Mouse (Mus musculus): ENCODE data around the gene Bri3. TPM values are rescaled to one million over a fixed set of nuclear protein-coding genes. Genes with fewer than 3 reads are reported as not detected.
A peak's percentile ranks its signal among the peaks of the same experiment; 100 is the strongest.
"Not testable (repeated sequence)": the region's sequence is repeated elsewhere in the genome, so short reads cannot be mapped to it uniquely, and the experiment has no call there.

The Bri3 gene
- polyA plus RNA-seq, 1 experiment from 2014 or later, result 313 TPM

GRCm38 (mm10) chr5:144318286-144318685, 74.0 kb downstream of the Bri3 start:
- no peaks in the 10 kb centered on the region for H3K9me3 ChIP-seq (ENCODE audit: control insufficient read depth)
- H3K36me3 ChIP-seq (ENCODE audit: control insufficient read depth, insufficient read depth), result peaks cover 12% of the 10 kb centered on the region
- H3K9ac ChIP-seq (ENCODE audit: low read depth, low read length), result peak overlapping the region; percentile 11; the same call in 1 of the 2 replicates
- no peak overlapping the region for H3K4me2 ChIP-seq (replicated peaks; ENCODE audit: low read depth)
- no peak overlapping the region for H3K4me3 ChIP-seq (ENCODE audit: low read depth, low read length)
- H3K4me1 ChIP-seq (replicated peaks; ENCODE audit: control insufficient read depth, insufficient read depth, low read length), result peaks cover 23% of the 10 kb centered on the region; the same call in 1 of the 2 replicates
- TF ChIP-seq CTCF (IDR thresholded peaks at IDR 0.05; ENCODE audit: low read depth), result no peak
- 25% methylated on average over 6 of the region's 6 CpGs for WGBS
- peak overlapping the region; percentile 75 for H3K27ac ChIP-seq (ENCODE audit: low read depth, low read length)
- ATAC-seq, result peak; percentile 4; the same call in 1 of the 2 replicates
- H3K27me3 ChIP-seq (replicated peaks; ENCODE audit: control insufficient read depth, insufficient read depth, low read length), result no peaks in the 10 kb centered on the region

GRCm38 (mm10) chr5:144321681-144322080, 77.4 kb downstream of the Bri3 start:
- Histone ChIP-seq H3K4me2 (replicated peaks; ENCODE audit: low read depth) (no peak overlapping the region), H3K4me1 (replicated peaks; ENCODE audit: control insufficient read depth, insufficient read depth, low read length) (peaks cover 10% of the 10 kb centered on the region; the same call in 1 of the 2 replicates), H3K9ac (ENCODE audit: low read depth, low read length) (no peak overlapping the region), H3K27me3 (replicated peaks; ENCODE audit: control insufficient read depth, insufficient read depth, low read length) (no peaks in the 10 kb centered on the region), H3K9me3 (ENCODE audit: control insufficient read depth) (no peaks in the 10 kb centered on the region), H3K27ac (ENCODE audit: low read depth, low read length) (no peak overlapping the region; the same call in 1 of the 2 replicates), H3K36me3 (ENCODE audit: control insufficient read depth, insufficient read depth) (peaks cover 5% of the 10 kb centered on the region; the same call in 1 of the 2 replicates), H3K4me3 (ENCODE audit: low read depth, low read length) (no peak overlapping the region)
- 18% methylated on average over 7 of the region's 7 CpGs for WGBS
- no peak for TF ChIP-seq CTCF (IDR thresholded peaks at IDR 0.05; ENCODE audit: low read depth)
- peak; percentile 72 for ATAC-seq

- no peak overlapping the region for H3K9ac ChIP-seq (ENCODE audit: low read depth, low read length)
- H3K4me1 ChIP-seq (replicated peaks; ENCODE audit: control insufficient read depth, insufficient read depth, low read length), result peaks cover 6% of the 10 kb centered on the region; the same call in 1 of the 2 replicates
- TF ChIP-seq CTCF (IDR thresholded peaks at IDR 0.05; ENCODE audit: low read depth), result no peak
- peaks cover 5% of the 10 kb centered on the region; the same call in 1 of the 2 replicates for H3K36me3 ChIP-seq (ENCODE audit: control insufficient read depth, insufficient read depth)
- no peaks in the 10 kb centered on the region for H3K9me3 ChIP-seq (ENCODE audit: control insufficient read depth)
- 74% methylated on average over 3 of the region's 3 CpGs for WGBS
- no peak overlapping the region for H3K4me2 ChIP-seq (replicated peaks; ENCODE audit: low read depth)
- no peak overlapping the region for H3K4me3 ChIP-seq (ENCODE audit: low read depth, low read length)
- no peaks in the 10 kb centered on the region for H3K27me3 ChIP-seq (replicated peaks; ENCODE audit: control insufficient read depth, insufficient read depth, low read length)
- H3K27ac ChIP-seq (ENCODE audit: low read depth, low read length), result peak overlapping the region; percentile 11; the same call in 1 of the 2 replicates
- ATAC-seq, result no peak
Measured at GRCm38 (mm10) chr5:144322717-144323116, 78.5 kb downstream of the Bri3 start.

- H3K27ac ChIP-seq (ENCODE audit: low read depth, low read length), result no peak overlapping the region
- no peaks in the 10 kb centered on the region for H3K27me3 ChIP-seq (replicated peaks; ENCODE audit: control insufficient read depth, insufficient read depth, low read length)
- WGBS, result 81% methylated on average over 11 of the region's 11 CpGs
- no peaks in the 10 kb centered on the region for H3K4me1 ChIP-seq (replicated peaks; ENCODE audit: control insufficient read depth, insufficient read depth, low read length)
- H3K9me3 ChIP-seq (ENCODE audit: control insufficient read depth), result no peaks in the 10 kb centered on the region
- no peak overlapping the region for H3K4me3 ChIP-seq (ENCODE audit: low read depth, low read length)
- H3K4me2 ChIP-seq (replicated peaks; ENCODE audit: low read depth), result no peak overlapping the region
- no peak for ATAC-seq
- H3K36me3 ChIP-seq (ENCODE audit: control insufficient read depth, insufficient read depth), result no peaks in the 10 kb centered on the region
- H3K9ac ChIP-seq (ENCODE audit: low read depth, low read length), result no peak overlapping the region
- no peak for TF ChIP-seq CTCF (IDR thresholded peaks at IDR 0.05; ENCODE audit: low read depth)
Measured at GRCm38 (mm10) chr5:144334010-144334409, 89.8 kb downstream of the Bri3 start.

GRCm38 (mm10) chr5:144335357-144335756, 91.1 kb downstream of the Bri3 start:
- H3K9me3 ChIP-seq (ENCODE audit: control insufficient read depth); H3K9ac ChIP-seq (ENCODE audit: low read depth, low read length); H3K4me2 ChIP-seq (replicated peaks; ENCODE audit: low read depth); H3K4me1 ChIP-seq (replicated peaks; ENCODE audit: control insufficient read depth, insufficient read depth, low read length); H3K27ac ChIP-seq (ENCODE audit: low read depth, low read length); ATAC-seq; H3K27me3 ChIP-seq (replicated peaks; ENCODE audit: control insufficient read depth, insufficient read depth, low read length); H3K4me3 ChIP-seq (ENCODE audit: low read depth, low read length); H3K36me3 ChIP-seq (ENCODE audit: control insufficient read depth, insufficient read depth): not testable (repeated sequence)
- 38% methylated on average over 6 of the region's 6 CpGs for WGBS

GRCm38 (mm10) chr5:144338787-144339186, 94.5 kb downstream of the Bri3 start:
- H3K36me3 ChIP-seq (ENCODE audit: control insufficient read depth, insufficient read depth), result no peaks in the 10 kb centered on the region
- no peak overlapping the region for H3K9ac ChIP-seq (ENCODE audit: low read depth, low read length)
- H3K4me1 ChIP-seq (replicated peaks; ENCODE audit: control insufficient read depth, insufficient read depth, low read length), result no peaks in the 10 kb centered on the region
- H3K4me2 ChIP-seq (replicated peaks; ENCODE audit: low read depth), result no peak overlapping the region; the same call in 1 of the 2 replicates
- H3K27me3 ChIP-seq (replicated peaks; ENCODE audit: control insufficient read depth, insufficient read depth, low read length), result no peaks in the 10 kb centered on the region
- H3K9me3 ChIP-seq (ENCODE audit: control insufficient read depth), result no peaks in the 10 kb centered on the region
- TF ChIP-seq CTCF (IDR thresholded peaks at IDR 0.05; ENCODE audit: low read depth), result no peak
- 0 out of 2 replicates have a peak overlapping the region, but pooled peaks have one; percentile 11 for H3K27ac ChIP-seq (ENCODE audit: low read depth, low read length)
- no peak overlapping the region for H3K4me3 ChIP-seq (ENCODE audit: low read depth, low read length)
- 18% methylated on average over 1 of the region's 1 CpGs for WGBS
- ATAC-seq, result no peak

Data from intestine, postnatal 0 days (tissue).